In the genomic region with DNA sequence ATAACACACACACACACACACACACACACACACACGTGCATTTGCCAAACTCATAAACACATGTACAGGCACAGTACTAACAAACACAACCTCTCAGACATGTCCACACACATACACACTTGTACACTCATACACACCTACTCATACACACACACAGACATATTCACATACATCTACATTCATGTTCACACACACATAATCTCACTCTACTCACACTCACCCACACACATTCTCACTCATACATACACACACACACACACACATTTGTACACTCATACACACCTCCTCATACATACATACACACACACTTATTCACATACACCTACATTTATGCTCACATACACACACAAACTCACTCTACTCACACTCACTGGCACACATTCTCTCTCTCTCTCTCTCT, we compare ENCODE assay signal across 10 mouse cellular contexts.
DNase-seq lines count a peak whose midpoint lies in the region; ATAC-seq and TF ChIP-seq lines count a peak whose summit lies in the region.
"Had no signal": no experiment of that assay in that cellular context is flagged by ENCODE, and none has a peak within 500 bp of the region (broad histone marks: within the 10 kb centered on the region; RNA-seq: fewer than 3 reads in every experiment).

No protein-coding gene starts in this region.

- TF ChIP-seq CTCF in layer of hippocampus, adult 2 months (conservative IDR thresholded peaks at IDR 0.05), result no peak
- TF ChIP-seq CTCF in cerebellum, adult 2 months (IDR thresholded peaks at IDR 0.05; ENCODE audit: borderline replicate concordance, insufficient read depth, low read depth, low read length), result no peak

- no peak overlapping the region for H3K4me3 ChIP-seq in embryonic facial prominence, embryonic 11.5 days (ENCODE audit: low read depth, low read length)
- H3K4me3 ChIP-seq in embryonic facial prominence, embryonic 14.5 days (ENCODE audit: low read depth, low read length), result no peak overlapping the region
- no peak overlapping the region for H3K4me3 ChIP-seq in hindbrain, embryonic 15.5 days
- no peak overlapping the region for H3K4me3 ChIP-seq in midbrain, embryonic 16.5 days (ENCODE audit: low read depth, low read length)
- H3K4me3 ChIP-seq in layer of hippocampus, adult 2 months, result no peak overlapping the region
- H3K4me3 ChIP-seq in cerebellum, adult 2 months (replicated peaks; ENCODE audit: insufficient read depth, low read depth, low read length), result no peak overlapping the region
- H3K4me3 ChIP-seq: liver, embryonic 15.5 days had no signal

- H3K9me3 ChIP-seq in embryonic facial prominence, embryonic 11.5 days (replicated peaks; ENCODE audit: control insufficient read depth, low read length), result no peaks in the 10 kb centered on the region
- no peaks in the 10 kb centered on the region for H3K9me3 ChIP-seq in embryonic facial prominence, embryonic 14.5 days (ENCODE audit: control insufficient read depth, low read length)
- no peaks in the 10 kb centered on the region for H3K9me3 ChIP-seq in hindbrain, embryonic 15.5 days
- H3K9me3 ChIP-seq in midbrain, embryonic 16.5 days (replicated peaks; ENCODE audit: control insufficient read depth, low read length, poor library complexity, severe bottlenecking), result no peaks in the 10 kb centered on the region
- H3K9me3 ChIP-seq: liver, embryonic 15.5 days had no signal

- no peaks in the 10 kb centered on the region for H3K27me3 ChIP-seq in embryonic facial prominence, embryonic 11.5 days (ENCODE audit: control insufficient read depth, insufficient read depth, low read length)
- no peaks in the 10 kb centered on the region for H3K27me3 ChIP-seq in embryonic facial prominence, embryonic 14.5 days (replicated peaks; ENCODE audit: control insufficient read depth, insufficient read depth, low read length)
- H3K27me3 ChIP-seq in hindbrain, embryonic 15.5 days, result no peaks in the 10 kb centered on the region
- no peaks in the 10 kb centered on the region for H3K27me3 ChIP-seq in midbrain, embryonic 16.5 days (ENCODE audit: control insufficient read depth, insufficient read depth, low read depth, low read length)
- H3K27me3 ChIP-seq in cerebellum, adult 2 months (ENCODE audit: control insufficient read depth, insufficient read depth, low read length), result no peaks in the 10 kb centered on the region
- H3K27me3 ChIP-seq: liver, embryonic 15.5 days had no signal

- TF ChIP-seq POLR2A in cerebellum, adult 2 months (IDR thresholded peaks at IDR 0.05; ENCODE audit: borderline replicate concordance, insufficient read depth, low read length), result no peak

- no peak overlapping the region for H3K4me2 ChIP-seq in embryonic facial prominence, embryonic 11.5 days (ENCODE audit: low read depth, low read length)
- no peak overlapping the region; the same call in 1 of the 2 replicates for H3K4me2 ChIP-seq in embryonic facial prominence, embryonic 14.5 days (ENCODE audit: low read depth, low read length)
- H3K4me2 ChIP-seq in hindbrain, embryonic 15.5 days, result peak overlapping the region; percentile 58; the same call in 1 of the 2 replicates
- peak overlapping the region; percentile 52; the same call in 1 of the 2 replicates for H3K4me2 ChIP-seq in midbrain, embryonic 16.5 days (ENCODE audit: low read length)
- H3K4me2 ChIP-seq: liver, embryonic 15.5 days had no signal

- H3K4me1 ChIP-seq in embryonic facial prominence, embryonic 11.5 days (ENCODE audit: control insufficient read depth, insufficient read depth, low read length), result no peaks in the 10 kb centered on the region
- peaks cover 35% of the 10 kb centered on the region for H3K4me1 ChIP-seq in embryonic facial prominence, embryonic 14.5 days (ENCODE audit: control insufficient read depth, insufficient read depth, low read length)
- peaks cover 15% of the 10 kb centered on the region for H3K4me1 ChIP-seq in hindbrain, embryonic 15.5 days (replicated peaks)
- peaks cover 15% of the 10 kb centered on the region for H3K4me1 ChIP-seq in midbrain, embryonic 16.5 days (ENCODE audit: control insufficient read depth, insufficient read depth, low read length)
- H3K4me1 ChIP-seq in cerebellum, adult 2 months (ENCODE audit: control insufficient read depth, insufficient read depth, low read length), result no peaks in the 10 kb centered on the region; the same call in 1 of the 2 replicates
- H3K4me1 ChIP-seq: liver, embryonic 15.5 days had no signal

- peak; percentile 57; the same call in 1 of the 2 replicates for ATAC-seq in embryonic facial prominence, embryonic 11.5 days (replicated peaks; ENCODE audit: insufficient number of reproducible peaks, low FRiP score, low TSS enrichment, low read depth)
- ATAC-seq in embryonic facial prominence, embryonic 14.5 days (ENCODE audit: low read depth), result no peak
- ATAC-seq in hindbrain, embryonic 15.5 days (ENCODE audit: low FRiP score, low read depth), result peak; percentile 50; the same call in 1 of the 2 replicates
- ATAC-seq in midbrain, embryonic 16.5 days, result peak; percentile 55

- peak overlapping the region; percentile 63; the same call in 1 of the 2 replicates for H3K27ac ChIP-seq in embryonic facial prominence, embryonic 11.5 days (replicated peaks; ENCODE audit: low read depth, low read length)
- H3K27ac ChIP-seq in embryonic facial prominence, embryonic 14.5 days (replicated peaks; ENCODE audit: low read depth, low read length), result 0 out of 2 replicates have a peak overlapping the region, but pooled peaks have one; percentile 64
- peak overlapping the region; percentile 89 for H3K27ac ChIP-seq in hindbrain, embryonic 15.5 days (replicated peaks)
- peak overlapping the region; percentile 89 for H3K27ac ChIP-seq in midbrain, embryonic 16.5 days (ENCODE audit: low read length)
- no peak overlapping the region for H3K27ac ChIP-seq in layer of hippocampus, adult 2 months
- H3K27ac ChIP-seq in cerebellum, adult 2 months (ENCODE audit: insufficient read depth, low read length), result no peak overlapping the region
- H3K27ac ChIP-seq: liver, embryonic 15.5 days had no signal

- H3K36me3 ChIP-seq in embryonic facial prominence, embryonic 11.5 days (replicated peaks; ENCODE audit: control insufficient read depth, insufficient read depth, low read depth, low read length), result no peaks in the 10 kb centered on the region
- no peaks in the 10 kb centered on the region for H3K36me3 ChIP-seq in embryonic facial prominence, embryonic 14.5 days (ENCODE audit: control insufficient read depth, insufficient read depth, low read length)
- no peaks in the 10 kb centered on the region for H3K36me3 ChIP-seq in hindbrain, embryonic 15.5 days
- no peaks in the 10 kb centered on the region for H3K36me3 ChIP-seq in midbrain, embryonic 16.5 days (ENCODE audit: control insufficient read depth, insufficient read depth, low read length)
- H3K36me3 ChIP-seq: G1E; liver, embryonic 15.5 days had no signal

- no peak for DNase-seq in embryonic facial prominence, embryonic 11.5 days (ENCODE audit: low spot score)
- DNase-seq in embryonic facial prominence, embryonic 14.5 days (ENCODE audit: low spot score), result no peak
- DNase-seq in layer of hippocampus, adult 2 months (ENCODE audit: low spot score in 2 of 2), result no peak
- DNase-seq in urinary bladder, postnatal 10 days (ENCODE audit: low spot score), result no peak
- no peak for DNase-seq in cerebellum, adult 2 months
- DNase-seq: cerebellum, adult 11 months had no signal

- no peak overlapping the region for H3K9ac ChIP-seq in embryonic facial prominence, embryonic 11.5 days (replicated peaks; ENCODE audit: low read length)
- no peak overlapping the region for H3K9ac ChIP-seq in embryonic facial prominence, embryonic 14.5 days (ENCODE audit: low read depth, low read length)
- no peak overlapping the region for H3K9ac ChIP-seq in hindbrain, embryonic 15.5 days
- no peak overlapping the region for H3K9ac ChIP-seq in midbrain, embryonic 16.5 days (ENCODE audit: low read depth, low read length)
- H3K9ac ChIP-seq: liver, embryonic 15.5 days had no signal

- 75% methylated on average over 1 of the region's 1 CpGs for WGBS in embryonic facial prominence, embryonic 11.5 days
- WGBS in embryonic facial prominence, embryonic 14.5 days, result 83% methylated on average over 1 of the region's 1 CpGs
- WGBS in hindbrain, embryonic 15.5 days, result 74% methylated on average over 1 of the region's 1 CpGs
- WGBS in midbrain, embryonic 16.5 days, result 72% methylated on average over 1 of the region's 1 CpGs
- WGBS in cerebellum, adult 2 months, result 97% methylated on average over 1 of the region's 1 CpGs

Comparison
In these comparisons a context has a peak if more than half of its experiments do, and no peak if none do; other contexts are left out.
1. H3K27ac ChIP-seq: peak in embryonic facial prominence, embryonic 11.5 days (single experiment), embryonic facial prominence, embryonic 14.5 days (single experiment), hindbrain, embryonic 15.5 days (single experiment) and midbrain, embryonic 16.5 days (single experiment); none in layer of hippocampus, adult 2 months (single experiment) and cerebellum, adult 2 months (single experiment).
2. H3K4me2 ChIP-seq: peak in hindbrain, embryonic 15.5 days (single experiment) and midbrain, embryonic 16.5 days (single experiment); none in embryonic facial prominence, embryonic 11.5 days (single experiment) and embryonic facial prominence, embryonic 14.5 days (single experiment).